Mouse (Mus musculus) gastrocnemius, postnatal 36 days (tissue): ENCODE measurements around the gene Creb5. TPM values are rescaled to one million over a fixed set of nuclear protein-coding genes. Genes with fewer than 3 reads are reported as not detected.

Experiments
- DNase-seq, 2 experiments: peaks; one replicate each; pipeline ENCODE4 v3.0.0; 2022
- intact Hi-C: fragments of 180-260 bp; cut with DNase I; formaldehyde crosslinking; loops from one replicate; pipeline ENCODE4 v1.15.1; 2025
- total RNA-seq, 2 experiments: library from RNA; stranded (reverse); gene quantifications; 2 replicates each; pipeline ENCODE4 v1.2.3; 2021

Creb5 gene
- total RNA-seq, 2 experiments from 2014 or later, result 7.1 to 7.8 TPM

DNA sequence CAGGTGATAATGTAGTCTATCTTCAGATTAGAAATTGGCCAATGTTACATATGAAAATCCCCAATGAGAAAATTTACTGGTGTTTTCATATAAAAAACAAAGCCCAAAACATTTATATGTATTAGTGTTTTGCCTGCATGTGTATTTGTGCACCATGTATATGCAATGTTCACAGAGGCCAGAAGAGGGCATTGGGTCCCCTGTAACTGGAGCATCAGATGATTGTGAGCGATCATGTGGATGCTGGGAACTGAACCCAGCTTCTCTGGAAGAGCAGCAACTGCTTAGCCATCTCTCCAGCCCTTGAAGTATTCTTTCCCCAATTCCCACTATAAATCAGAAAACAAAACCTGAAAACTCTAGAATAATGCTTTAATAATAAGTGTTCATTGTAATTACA lies 239.4 kb downstream of the Creb5 start:
- intact Hi-C loops, result no loop called here

DNA sequence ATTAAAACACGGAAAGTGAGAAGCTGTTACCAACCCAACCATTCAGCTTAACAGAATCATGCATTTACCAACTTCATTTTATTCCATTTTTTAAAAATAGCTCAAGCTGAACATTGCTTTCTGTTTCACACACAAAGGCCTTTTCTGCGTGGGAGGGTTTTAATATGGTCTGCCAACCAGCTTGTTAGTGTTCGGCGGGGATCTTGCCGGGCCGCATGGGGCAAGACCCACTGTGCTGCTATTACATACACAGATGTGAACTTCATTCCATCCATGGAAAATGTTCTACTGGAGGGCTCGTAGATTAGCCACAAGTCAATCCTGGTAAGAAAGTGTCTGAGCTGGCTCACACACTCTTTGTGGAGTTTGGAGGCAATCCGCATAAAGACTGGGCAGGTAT lies 243.7 kb downstream of the Creb5 start:
- intact Hi-C loops, result no loop called here
- DNase-seq, result no peak

More for the DNA sequence above, 239.4 kb downstream of the Creb5 start:
- DNase-seq, result no peak

DNA sequence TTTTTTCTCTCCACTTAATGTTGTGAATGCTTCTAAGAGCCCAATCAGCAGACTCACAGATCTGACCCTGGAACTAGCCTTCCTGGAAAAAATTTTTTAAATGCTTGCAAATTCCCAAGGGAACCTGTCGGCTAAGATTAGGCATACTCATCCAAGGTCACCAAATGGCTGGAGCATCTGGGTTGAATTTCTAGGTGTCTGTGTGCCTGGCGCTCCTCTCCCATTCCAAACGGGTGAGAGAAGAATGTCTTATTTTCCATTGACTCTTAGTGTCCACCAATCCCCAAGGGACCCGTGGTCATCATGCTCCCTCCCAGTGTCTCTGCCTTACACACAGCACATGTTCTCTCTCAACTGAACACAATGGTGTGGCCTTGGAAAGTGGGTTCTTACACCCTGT lies 244.4 kb downstream of the Creb5 start:
- peak in 1 of 2 experiments; percentile 14 for DNase-seq
- intact Hi-C loops, result no loop called here

DNA sequence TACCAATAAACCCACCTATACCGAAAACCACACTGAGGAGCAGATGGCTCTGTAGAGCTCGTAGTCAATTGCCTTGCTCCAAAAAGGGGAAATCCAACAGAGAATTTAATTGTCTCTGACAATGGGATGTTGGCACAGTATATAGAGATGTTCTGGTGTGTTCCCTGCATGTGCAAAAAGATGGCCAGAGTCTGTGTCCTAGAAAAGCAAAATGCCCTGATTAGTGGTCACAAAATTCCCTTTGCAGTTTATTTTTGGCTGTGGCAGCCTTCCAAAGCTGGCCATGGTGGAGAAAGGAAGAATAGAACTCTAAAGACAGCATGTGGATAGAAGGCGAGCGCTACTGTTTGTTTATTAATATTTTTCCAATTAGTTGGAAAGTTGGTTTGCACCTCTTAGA lies 250.5 kb downstream of the Creb5 start:
- no peak for DNase-seq
- intact Hi-C loops, result no loop called here

GRCm38 (mm10) chr6:53541798-53542197 lies 254.7 kb downstream of the Creb5 start:
- intact Hi-C loops, result no loop called here

DNA sequence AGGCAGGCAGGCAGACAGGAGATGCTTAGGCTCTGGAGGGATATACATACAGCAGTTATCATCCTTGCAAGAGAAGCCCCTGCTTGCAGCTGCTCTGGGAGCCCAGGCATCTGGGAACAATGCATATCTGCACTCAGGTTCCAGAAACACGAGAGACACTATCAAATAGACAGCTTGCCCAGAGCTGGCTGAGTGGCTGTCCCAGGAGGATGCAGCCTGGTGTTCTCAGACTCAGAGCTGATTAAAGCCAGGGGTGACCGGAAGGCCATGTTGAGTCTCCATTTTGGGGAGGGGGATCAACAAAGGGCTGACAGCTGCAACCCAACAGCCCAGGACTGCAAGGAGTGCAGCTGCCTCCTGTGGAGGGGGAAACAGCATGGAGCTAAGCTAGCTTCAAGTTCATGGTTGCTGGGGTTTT lies 258.4 kb downstream of the Creb5 start:
- no peak for DNase-seq
- intact Hi-C loops, result no loop called here

More at GRCm38 (mm10) chr6:53541798-53542197, 254.7 kb downstream of the Creb5 start:
- DNase-seq, result no peak

DNA sequence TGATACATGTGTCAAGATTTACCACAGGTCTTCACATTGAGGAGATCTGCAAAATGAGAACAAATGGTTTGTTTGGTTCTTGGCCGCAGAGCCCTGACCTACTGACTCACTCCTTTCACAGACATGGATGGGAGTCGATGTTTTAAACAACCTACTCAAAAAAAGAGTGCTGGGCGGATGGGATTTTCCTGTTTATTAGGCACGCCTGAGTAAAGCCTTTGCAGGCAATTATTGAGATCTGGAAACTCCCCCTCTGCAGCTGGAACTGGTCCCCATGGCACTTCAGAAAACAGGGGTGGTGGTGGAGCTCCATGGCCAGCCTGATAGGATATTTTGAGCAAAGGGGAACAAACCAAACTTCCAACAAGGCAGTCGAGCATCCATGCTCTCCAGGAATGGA lies 258.9 kb downstream of the Creb5 start:
- DNase-seq, result no peak
- intact Hi-C loops, result no loop called here

DNA sequence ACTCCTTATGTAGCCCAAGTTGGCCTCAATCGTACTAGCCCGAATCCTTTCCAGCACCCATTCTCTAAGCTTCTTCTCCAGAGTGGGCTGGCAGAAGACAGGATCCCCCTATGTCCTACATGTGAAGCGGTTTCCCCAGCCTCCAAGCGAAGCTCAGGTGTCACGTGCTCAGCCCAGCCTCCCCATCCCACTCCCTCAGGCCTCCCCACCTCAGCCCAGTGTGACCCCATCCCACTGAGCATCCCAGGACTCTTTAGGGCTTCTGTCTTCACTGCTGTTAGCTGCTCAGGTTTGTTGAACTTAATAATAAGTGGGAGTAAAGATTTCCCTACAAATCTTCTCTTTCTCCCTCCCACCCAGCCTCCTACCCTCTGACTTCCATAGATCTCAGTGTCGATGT lies 261.2 kb downstream of the Creb5 start:
- no peak for DNase-seq
- intact Hi-C loops, result no loop called here

DNA sequence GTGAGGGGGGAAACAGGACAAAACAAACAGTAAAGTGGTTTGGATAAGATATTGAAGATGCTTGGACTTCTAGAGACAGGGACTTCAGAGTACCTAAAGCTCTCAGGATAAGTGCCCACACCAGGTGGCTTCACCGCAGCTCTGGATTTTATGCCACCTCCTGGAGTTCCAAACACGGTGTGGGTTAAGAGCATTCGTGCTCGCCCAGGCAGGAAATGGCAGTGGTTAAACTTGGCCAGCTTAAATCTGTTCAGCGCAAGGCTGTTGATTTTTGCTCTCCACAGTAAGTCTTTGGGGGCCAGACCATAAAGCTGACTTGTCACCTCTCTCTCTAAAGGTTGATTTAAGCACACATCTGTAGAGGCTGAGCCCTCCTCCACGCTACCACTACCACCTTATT lies 262.3 kb downstream of the Creb5 start:
- intact Hi-C loops, result no loop called here
- no peak for DNase-seq

DNA sequence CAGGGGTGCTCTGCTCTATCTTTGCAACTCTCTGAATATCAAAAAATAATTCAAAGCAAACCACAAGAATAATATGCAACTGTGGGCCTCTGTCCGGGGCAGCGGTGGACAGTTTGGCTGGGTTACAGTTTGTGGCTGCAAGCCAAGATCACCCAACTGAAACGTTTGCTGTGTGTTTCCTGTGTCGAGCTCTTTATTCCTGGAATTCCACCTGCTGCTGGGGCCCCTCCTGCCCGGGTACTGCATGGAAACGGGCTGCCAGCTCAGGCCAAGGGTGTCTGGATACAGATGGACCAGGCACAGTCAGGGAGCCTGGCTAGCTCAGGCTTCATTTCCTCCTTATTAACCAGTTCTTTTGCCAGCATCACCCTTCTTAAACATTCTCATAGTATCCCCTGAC lies 269.0 kb downstream of the Creb5 start:
- intact Hi-C loops, result no loop called here
- DNase-seq, result no peak

DNA sequence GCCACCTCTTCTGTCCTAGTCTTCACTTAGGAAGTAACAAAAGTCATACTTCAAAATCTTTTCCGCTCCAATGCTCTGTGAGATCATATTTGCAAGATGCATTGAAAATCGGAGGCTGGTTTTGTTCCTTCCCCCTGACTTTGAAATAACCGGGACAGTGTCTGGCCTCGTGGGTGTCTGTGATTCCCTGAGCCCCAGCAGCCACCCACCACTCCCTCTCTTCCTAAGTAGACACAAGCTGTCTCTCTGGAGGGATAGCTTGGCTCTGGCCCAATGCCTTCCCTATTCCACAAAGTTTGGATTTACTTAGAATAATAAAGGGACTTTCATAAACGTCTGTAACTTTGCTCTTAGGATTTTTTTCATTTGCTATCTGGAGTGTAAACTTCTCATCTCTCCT lies 273.9 kb downstream of the Creb5 start:
- intact Hi-C loops, result no loop called here
- DNase-seq, result no peak

GRCm38 (mm10) chr6:53562586-53562985 lies 275.5 kb downstream of the Creb5 start:
- DNase-seq, result no peak
- intact Hi-C loops, result no loop called here

- intact Hi-C loops, result no loop called here
Measured at GRCm38 (mm10) chr6:53563546-53564185, 276.6 kb downstream of the Creb5 start.

DNA sequence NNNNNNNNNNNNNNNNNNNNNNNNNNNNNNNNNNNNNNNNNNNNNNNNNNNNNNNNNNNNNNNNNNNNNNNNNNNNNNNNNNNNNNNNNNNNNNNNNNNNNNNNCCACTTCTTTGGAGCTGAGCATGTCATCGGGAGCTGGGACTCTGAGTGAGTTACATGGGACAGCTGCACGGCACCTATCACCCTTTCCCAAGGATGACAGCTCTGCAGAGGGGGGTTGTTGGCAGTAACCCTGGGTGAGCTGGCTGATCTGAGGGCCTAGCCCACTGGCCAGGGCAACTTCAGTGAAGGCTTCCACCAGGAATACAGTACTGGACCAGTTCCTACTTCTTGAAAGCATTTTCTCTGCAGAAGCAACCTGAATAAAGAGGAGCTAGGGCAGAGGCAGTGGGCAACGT lies 282.4 kb downstream of the Creb5 start:
- intact Hi-C loops, result no loop called here
- no peak for DNase-seq

More at GRCm38 (mm10) chr6:53563546-53564185, 276.6 kb downstream of the Creb5 start:
- DNase-seq, result no peak

DNA sequence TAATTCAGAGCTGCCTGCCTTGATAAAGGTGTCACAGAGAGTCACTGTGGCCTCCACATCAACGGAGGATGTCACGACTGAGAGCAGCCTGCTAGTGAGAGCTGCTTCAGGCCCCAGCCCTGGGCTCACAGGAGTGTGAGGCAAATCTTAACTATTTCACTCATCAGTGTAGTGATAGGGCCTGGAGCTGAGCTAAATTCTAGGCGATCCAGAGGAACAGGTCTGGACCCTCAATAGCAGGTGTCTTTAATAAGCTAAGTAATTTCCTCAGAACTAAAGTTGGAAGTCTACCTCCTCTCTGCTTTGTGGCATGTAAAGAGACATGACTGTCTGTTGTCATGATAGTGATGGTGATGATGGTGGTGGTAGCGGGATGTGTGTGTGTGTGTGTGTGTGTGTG lies 283.8 kb downstream of the Creb5 start:
- intact Hi-C loops, result no loop called here
- DNase-seq, result no peak

- intact Hi-C loops, result no loop called here
Measured at GRCm38 (mm10) chr6:53571571-53572122, 284.6 kb downstream of the Creb5 start.

DNA sequence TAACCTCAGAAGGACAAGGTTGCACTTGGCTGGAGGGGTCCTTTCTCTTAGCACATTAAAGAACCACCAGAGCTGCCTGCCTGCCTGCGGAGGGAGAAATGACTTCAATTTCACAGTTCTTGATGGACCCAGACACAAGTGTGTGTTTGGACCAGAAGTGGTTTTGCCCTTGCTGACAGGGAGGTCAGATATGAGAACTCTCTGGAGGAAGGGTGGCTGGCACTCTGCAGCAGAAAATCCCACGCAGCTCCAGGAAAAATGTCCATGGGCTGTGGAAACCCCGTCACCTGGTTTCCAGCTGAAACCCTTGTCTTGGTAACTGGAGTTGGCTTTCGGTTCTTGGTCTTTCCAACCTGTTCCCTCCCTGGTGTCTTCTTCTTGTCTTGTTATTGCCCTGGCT lies 285.4 kb downstream of the Creb5 start:
- intact Hi-C loops, result no loop called here
- DNase-seq, result no peak

More at GRCm38 (mm10) chr6:53571571-53572122, 284.6 kb downstream of the Creb5 start:
- no peak for DNase-seq

DNA sequence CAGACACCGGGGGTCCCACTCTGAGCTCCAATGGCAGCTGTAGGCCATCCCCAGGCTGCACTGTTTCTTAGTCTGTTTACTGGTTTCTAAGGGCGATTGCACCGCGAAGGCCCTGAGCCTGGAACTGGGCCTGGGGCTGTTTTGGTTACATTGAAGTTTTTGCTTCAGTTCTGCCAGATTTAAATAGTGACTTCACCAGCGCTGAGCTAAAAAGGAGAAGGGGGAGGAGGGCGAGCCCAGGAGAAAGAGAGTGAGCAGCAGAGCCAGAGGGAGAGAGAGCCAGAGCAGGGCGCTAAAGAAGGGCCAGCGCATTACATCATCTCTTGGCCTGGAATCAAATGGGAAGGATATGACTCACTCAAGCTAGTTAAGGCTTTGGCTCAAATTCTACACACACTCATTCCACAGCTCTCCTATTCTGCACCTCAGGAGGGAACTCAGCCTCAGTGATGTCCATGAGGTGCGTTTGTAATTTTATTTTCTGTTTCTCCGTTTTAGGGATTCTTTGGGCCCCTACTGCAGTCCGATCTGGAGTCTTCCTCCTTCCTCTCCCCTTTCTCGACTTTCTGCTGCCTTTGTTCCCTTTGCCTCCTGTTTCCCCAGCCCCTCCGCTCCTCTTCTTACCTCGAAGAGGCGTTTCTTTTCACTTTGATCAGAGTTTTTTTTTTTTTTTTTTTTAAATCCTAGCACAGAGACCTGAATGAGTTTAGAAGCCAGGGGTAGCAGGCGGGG lies 286.1 kb downstream of the Creb5 start:
- intact Hi-C loops, result no loop called here
- peak; percentile 64 to 87 for DNase-seq

- intact Hi-C loops, result no loop called here
- no peak for DNase-seq
Measured at GRCm38 (mm10) chr6:53573711-53574065, 286.6 kb downstream of the Creb5 start.

DNA sequence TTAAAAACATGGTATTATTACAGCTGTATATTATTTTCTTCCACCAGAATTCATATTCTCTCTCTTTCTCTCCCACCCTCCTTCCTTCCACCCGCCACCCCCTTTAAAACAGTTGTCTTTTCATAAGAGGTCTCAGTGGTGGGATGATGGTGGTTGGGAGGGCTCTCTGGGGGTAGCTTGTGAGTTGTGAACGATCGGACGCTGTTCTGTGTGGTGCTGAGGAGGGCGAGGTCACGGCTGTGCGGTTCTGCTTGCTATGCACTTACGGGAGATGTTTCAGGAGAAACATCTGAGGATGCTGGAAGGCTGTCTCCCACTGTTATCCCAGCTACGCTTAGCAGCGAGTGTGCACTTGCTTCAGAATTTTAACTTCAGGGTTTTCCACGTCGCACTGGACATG lies 287.0 kb downstream of the Creb5 start:
- intact Hi-C loops, result no loop called here

DNA sequence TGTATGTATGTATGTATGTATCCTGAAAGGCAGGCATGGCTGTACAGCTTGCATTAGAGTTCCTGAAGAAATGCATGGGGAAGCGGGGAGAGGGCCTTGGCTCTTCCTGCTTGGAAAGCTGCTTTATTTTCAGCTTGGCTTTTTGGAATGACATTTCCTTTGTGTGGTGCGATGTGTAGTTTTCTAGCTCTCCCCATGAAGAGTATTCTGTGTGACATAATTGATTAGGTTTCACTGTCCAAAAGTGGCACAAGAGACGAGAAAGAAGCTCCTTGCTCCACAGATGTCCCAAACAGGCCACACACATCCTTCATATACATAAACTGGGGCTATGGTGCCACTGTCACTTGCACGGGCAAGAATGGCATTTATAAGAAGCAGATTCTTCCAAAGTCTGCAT lies 288.1 kb downstream of the Creb5 start:
- intact Hi-C loops, result no loop called here
- DNase-seq, result no peak

More for the DNA sequence above, 287.0 kb downstream of the Creb5 start:
- no peak for DNase-seq

- intact Hi-C loops, result no loop called here
- no peak for DNase-seq
Measured at GRCm38 (mm10) chr6:53575836-53576235, 288.8 kb downstream of the Creb5 start.
